Mouse (Mus musculus): ENCODE measurements around the gene Smad1.

- TF ChIP-seq EP300 (IDR thresholded peaks at IDR 0.05; ENCODE audit: low read depth): no peak
- no peak for TF ChIP-seq CTCF (IDR thresholded peaks at IDR 0.05; ENCODE audit: low read depth)
Measured at GRCm38 (mm10) chr8:79338619-79339018, 60.7 kb downstream of the Smad1 start.
